Mouse (Mus musculus): ENCODE data around the gene Slc3a2. TPM values are rescaled to one million over a fixed set of nuclear protein-coding genes. Genes with fewer than 3 reads are reported as not detected.
"Not testable (repeated sequence)": the region's sequence is repeated elsewhere in the genome, so short reads cannot be mapped to it uniquely, and the experiment has no call there.

Slc3a2 gene
- polyA plus RNA-seq, 1 experiment from 2014 or later: 123 TPM

DNA sequence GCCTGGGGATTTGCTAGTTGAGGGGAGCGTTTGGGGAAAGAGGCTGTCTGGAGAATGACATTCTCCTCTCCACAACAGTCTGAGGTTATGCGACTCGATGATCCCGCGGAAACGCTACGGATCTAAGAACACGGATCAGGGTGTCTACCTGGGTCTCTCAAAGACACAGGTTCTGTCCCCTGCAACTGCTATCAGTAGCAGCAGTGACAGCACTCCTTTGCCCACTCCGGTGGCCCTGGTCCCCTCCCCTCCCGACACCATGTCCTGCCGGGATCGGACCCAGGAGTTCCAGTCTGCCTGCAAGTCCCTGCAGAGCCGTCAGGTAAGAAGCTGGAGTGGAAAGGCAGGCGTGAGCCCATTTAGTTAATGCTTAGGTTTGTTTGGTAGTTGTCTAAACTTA is 19.0 kb upstream of the Slc3a2 start:
- Histone ChIP-seq H3K4me2 (peak overlapping the region; percentile 87), H3K9ac (peak overlapping the region; percentile 89), H3K36me3 (peaks cover 83% of the 10 kb centered on the region), H3K4me1 (peaks cover 23% of the 10 kb centered on the region), H3K9me3 (replicated peaks) (no peaks in the 10 kb centered on the region), H3K4me3 (replicated peaks) (peak overlapping the region; percentile 86), H3K27me3 (no peaks in the 10 kb centered on the region), H3K27ac (peak overlapping the region; percentile 97)
- no peak for ATAC-seq (replicated peaks; ENCODE audit: low FRiP score)
- WGBS: 17% methylated on average over 14 of the region's 14 CpGs

DNA sequence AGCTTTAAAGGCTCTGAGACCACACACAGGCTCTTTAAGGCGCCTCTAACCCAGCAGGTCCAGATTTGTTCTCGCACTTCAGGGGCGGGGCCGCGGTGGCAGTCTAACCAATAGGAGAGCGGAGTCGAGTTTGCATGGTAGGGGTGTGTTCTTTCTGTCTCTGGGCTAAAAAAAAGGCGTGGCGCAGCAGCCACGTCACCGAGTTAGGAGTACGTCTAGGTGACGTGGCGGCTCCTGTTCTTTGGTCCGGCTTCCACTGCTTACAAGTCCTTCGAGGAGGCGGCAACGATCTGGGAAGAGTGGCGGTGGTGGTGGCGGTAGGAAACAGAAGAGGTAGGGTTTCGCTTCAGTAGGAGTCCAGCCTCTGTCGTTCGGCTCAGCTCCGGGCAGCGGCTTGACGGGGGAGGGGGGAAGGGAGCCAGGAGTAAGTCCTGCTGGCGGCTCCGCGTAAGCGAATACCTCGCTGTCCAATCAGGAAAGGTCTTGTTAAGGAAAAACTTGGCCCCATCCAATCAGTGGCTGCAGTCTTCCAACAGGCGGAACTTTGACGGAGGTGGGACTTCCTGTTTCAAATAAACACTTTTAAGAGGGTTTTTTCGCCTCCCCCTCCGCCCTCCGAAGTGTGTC is 18.2 kb upstream of the Slc3a2 start, which contains the start of gene Stx5a:
Stx5a (plus strand) TSS at position 171 of the 627 bp plus-strand sequence.
- H3K4me1 ChIP-seq: peaks cover 29% of the 10 kb centered on the region
- peak within 1 kb of the TSS; percentile 87 for H3K4me2 ChIP-seq
- ATAC-seq (replicated peaks; ENCODE audit: low FRiP score): peak; percentile 97
- WGBS: under 1% methylated on average over 36 of the region's 36 CpGs
- peak within 1 kb of the TSS; percentile 89 for H3K9ac ChIP-seq
- peaks cover 77% of the 10 kb centered on the region for H3K36me3 ChIP-seq
- H3K9me3 ChIP-seq (replicated peaks): no peaks in the 10 kb centered on the region
- peak within 1 kb of the TSS; percentile 86 for H3K4me3 ChIP-seq (replicated peaks)
- peak within 1 kb of the TSS; percentile 97 for H3K27ac ChIP-seq
- no peaks in the 10 kb centered on the region for H3K27me3 ChIP-seq

DNA sequence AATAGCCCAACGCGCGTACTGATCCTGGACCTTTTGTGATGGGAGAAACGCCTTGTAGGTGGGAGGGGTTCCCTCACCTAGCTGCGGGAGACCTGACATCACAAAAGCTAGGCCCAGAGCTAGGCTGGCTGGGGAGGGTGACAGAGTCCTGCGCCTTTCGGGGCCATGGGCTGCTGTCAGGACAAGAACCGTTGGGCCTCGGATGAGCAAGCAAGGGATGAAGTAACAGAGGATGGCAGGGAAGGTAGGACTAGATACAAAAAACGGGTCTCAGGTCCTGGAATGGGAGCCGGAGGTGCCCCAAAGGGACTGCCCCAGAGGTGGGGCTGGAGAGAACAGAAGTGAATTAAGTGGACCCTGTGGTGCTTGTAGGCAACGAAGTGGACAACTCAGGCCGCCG is 17.4 kb upstream of the Slc3a2 start, which contains the start of gene 1700092M07Rik:
1700092M07Rik (plus strand) TSS at position 116 of the 400 bp plus-strand sequence.
- Histone ChIP-seq H3K9ac (peak within 1 kb of the TSS; percentile 89), H3K4me2 (peak within 1 kb of the TSS; percentile 87), H3K9me3 (replicated peaks) (no peaks in the 10 kb centered on the region), H3K36me3 (peaks cover 69% of the 10 kb centered on the region), H3K4me1 (peaks cover 29% of the 10 kb centered on the region), H3K27ac (peak within 1 kb of the TSS; percentile 97), H3K27me3 (no peaks in the 10 kb centered on the region), H3K4me3 (replicated peaks) (peak within 1 kb of the TSS; percentile 86)
- 61% methylated on average over 14 of the region's 14 CpGs for WGBS
- no peak for ATAC-seq (replicated peaks; ENCODE audit: low FRiP score)

DNA sequence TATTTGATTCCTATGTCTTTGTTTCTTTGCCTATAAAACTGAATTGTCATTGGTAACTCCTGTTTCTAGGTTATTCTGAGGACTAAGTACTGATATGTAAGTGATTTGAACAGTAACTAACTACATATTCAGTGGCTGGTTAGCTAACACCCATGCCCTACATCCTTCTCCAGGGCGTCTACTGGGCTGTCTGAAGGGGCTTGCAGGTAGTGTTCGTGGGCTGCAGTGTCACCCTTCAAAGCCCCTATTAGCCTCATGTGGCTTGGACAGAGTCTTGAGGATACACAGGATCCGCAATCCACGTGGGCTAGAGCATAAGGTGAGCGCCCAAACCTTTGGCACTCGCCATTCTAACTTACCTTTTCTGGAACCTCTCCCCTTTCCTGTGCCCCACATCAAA is 16.5 kb upstream of the Slc3a2 start:
- Histone ChIP-seq H3K4me3 (replicated peaks) (no peak overlapping the region), H3K36me3 (peaks cover 60% of the 10 kb centered on the region), H3K27me3 (no peaks in the 10 kb centered on the region), H3K4me2 (no peak overlapping the region), H3K9ac (no peak overlapping the region), H3K27ac (no peak overlapping the region), H3K9me3 (replicated peaks) (no peaks in the 10 kb centered on the region), H3K4me1 (peaks cover 33% of the 10 kb centered on the region)
- 91% methylated on average over 6 of the region's 6 CpGs for WGBS
- no peak for ATAC-seq (replicated peaks; ENCODE audit: low FRiP score)

DNA sequence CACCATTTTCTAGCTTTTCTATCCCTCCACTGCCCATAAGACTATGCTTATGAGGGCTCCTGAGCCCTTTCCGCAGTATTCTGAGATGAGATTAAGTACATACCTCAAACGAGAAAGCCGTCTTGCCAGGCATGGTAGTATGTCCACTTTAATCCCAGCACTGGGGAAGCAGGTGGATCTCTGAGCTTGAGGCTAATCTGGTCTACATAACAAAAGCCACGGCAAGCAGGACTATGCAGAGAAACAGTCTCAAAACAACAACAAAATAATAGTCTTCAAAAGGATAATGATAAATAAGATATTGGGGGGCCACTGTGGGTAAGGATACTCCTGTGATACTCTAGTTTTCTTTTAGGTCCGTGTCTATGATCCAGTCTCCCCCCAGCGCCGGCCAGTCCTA is 15.7 kb upstream of the Slc3a2 start:
- Histone ChIP-seq H3K36me3 (peaks cover 52% of the 10 kb centered on the region), H3K9ac (no peak overlapping the region), H3K4me3 (replicated peaks) (no peak overlapping the region), H3K27ac (no peak overlapping the region), H3K4me2 (no peak overlapping the region), H3K9me3 (replicated peaks) (no peaks in the 10 kb centered on the region), H3K27me3 (no peaks in the 10 kb centered on the region), H3K4me1 (peaks cover 33% of the 10 kb centered on the region)
- ATAC-seq (replicated peaks; ENCODE audit: low FRiP score): no peak
- 93% methylated on average over 7 of the region's 7 CpGs for WGBS

DNA sequence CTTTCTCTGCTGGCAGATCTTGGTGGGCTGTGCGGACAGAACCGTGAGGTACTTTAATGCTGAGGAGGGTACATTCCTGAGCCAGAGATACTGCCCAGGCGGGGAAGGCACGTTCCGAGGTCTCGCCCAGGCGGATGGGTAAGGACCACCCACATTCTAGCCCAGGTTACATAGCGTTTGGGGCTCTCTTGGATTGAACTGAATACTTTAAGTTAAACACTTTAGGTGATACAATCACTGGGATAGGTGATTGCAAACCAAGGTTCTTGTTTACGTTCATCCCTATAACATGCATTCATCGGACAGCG is 12.9 kb upstream of the Slc3a2 start:
- peak; percentile 27; the same call in 1 of the 2 replicates for ATAC-seq (replicated peaks; ENCODE audit: low FRiP score)
- 2% methylated on average over 11 of the region's 11 CpGs for WGBS
- Histone ChIP-seq H3K4me1 (peaks cover 21% of the 10 kb centered on the region), H3K36me3 (peaks cover 39% of the 10 kb centered on the region), H3K9me3 (replicated peaks) (no peaks in the 10 kb centered on the region), H3K27me3 (no peaks in the 10 kb centered on the region), H3K4me3 (replicated peaks) (peak overlapping the region; percentile 77), H3K4me2 (peak overlapping the region; percentile 69), H3K27ac (peak overlapping the region; percentile 75), H3K9ac (peak overlapping the region; percentile 63)

DNA sequence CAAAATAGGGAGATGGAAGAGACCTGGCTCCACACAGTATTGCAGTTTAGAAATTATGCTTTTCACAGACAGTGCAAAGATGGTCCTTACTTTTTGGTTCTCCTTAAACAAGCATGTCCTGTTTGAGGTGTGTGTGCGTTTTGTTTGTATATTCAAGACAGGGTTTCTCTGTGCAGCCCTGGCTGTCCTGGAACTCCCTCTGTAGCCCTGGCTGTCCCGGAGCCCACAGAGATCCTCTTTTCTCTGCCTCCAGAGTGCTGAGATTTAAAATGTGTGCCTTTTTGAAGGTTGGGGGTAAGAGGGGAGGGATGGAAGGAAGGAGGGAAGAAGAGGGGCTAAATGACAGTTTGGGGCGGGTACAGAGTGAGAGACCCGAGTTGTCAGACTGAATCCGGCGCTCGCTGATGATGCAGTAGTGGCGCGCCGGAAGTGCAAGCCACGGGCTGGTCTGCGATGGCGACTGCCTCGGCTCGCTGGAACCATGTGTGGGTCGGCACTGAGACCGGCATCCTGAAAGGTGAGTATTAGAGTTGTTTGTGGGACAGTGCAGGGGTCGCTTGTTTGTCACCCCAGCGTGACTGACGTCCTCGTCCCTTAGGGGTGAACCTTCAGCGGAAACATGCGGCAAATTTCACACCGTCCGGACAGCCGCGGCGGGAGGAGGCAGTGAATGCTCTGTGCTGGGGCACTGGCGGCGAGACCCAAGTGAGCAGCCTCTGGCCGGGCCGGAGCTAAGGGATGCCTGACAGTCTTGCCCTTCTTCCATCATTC is 12.4 kb upstream of the Slc3a2 start, which contains the start of gene Wdr74:
Wdr74 (plus strand) TSS at position 439 of the 771 bp plus-strand sequence.
- H3K9me3 ChIP-seq (replicated peaks): no peaks in the 10 kb centered on the region
- peak within 1 kb of the TSS; percentile 75 for H3K27ac ChIP-seq
- peak within 1 kb of the TSS; percentile 77 for H3K4me3 ChIP-seq (replicated peaks)
- H3K4me1 ChIP-seq: peaks cover 16% of the 10 kb centered on the region
- H3K9ac ChIP-seq: peak within 1 kb of the TSS; percentile 63
- no peaks in the 10 kb centered on the region for H3K27me3 ChIP-seq
- peaks cover 35% of the 10 kb centered on the region for H3K36me3 ChIP-seq
- peak within 1 kb of the TSS; percentile 69 for H3K4me2 ChIP-seq
- 0% methylated on average over 32 of the region's 32 CpGs for WGBS
- peak; percentile 89 for ATAC-seq (replicated peaks; ENCODE audit: low FRiP score)

DNA sequence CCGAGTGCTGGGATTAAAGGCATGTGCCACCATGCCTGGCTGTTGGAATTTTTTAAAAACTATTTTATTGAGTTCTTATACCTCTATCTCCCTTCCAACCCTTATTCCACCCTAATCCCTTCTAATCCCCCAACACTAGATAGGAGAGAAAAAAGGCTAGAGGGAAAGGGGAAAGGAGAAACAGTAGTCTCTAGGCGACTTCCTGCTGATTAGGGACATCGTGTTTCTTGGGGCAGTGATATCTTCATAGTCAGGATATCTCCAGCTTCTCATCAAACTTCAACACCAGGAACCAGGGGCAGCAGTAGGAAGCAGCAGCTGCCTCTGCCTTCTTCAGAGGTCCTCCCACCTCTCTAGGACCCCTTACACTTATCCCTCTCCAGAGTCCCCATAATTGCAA is 11.2 kb upstream of the Slc3a2 start:
- no peaks in the 10 kb centered on the region for H3K9me3 ChIP-seq (replicated peaks)
- ATAC-seq (replicated peaks; ENCODE audit: low FRiP score): no peak
- no peak overlapping the region for H3K27ac ChIP-seq
- WGBS: 84% methylated on average over 3 of the region's 3 CpGs
- peaks cover 23% of the 10 kb centered on the region for H3K36me3 ChIP-seq
- no peak overlapping the region for H3K9ac ChIP-seq
- H3K27me3 ChIP-seq: no peaks in the 10 kb centered on the region
- no peak overlapping the region for H3K4me3 ChIP-seq (replicated peaks)
- H3K4me1 ChIP-seq: peaks cover 10% of the 10 kb centered on the region
- H3K4me2 ChIP-seq: no peak overlapping the region

DNA sequence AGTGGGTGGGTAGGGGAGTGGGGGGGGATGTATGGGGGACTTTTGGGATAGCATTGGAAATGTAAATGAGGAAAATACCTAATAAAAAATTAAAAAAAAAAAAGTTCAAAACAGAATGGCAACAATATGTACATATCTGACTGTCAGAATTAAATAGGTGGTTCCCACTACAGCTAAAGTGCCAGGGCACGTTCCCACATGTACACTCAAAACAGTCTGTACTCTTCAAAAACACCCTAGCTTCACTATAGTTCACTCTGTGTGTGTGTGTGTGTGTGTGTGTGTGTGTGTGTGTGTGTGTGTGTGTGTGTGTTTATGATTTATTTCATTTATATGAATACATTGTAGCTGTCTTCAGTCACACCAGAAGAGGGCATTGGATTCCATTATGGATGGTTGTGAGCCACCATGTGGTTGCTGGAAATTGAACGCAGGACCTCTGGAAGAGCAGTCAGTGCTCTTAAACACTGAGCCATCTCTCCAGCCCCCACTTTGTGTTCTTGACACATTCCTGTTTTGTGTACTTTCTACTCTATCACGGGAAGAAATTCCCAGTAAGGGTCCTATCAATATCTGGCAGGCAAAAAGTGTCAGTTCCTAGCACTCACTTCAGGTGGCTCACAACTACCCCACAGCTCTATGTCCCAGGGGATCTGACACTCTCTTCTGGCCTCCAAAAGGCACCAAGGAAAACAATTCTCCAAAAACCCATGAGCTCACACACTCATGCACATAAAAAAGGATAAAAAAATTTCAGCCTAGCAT is 5.3 kb upstream of the Slc3a2 start:
- H3K4me2 ChIP-seq; ATAC-seq (replicated peaks; ENCODE audit: low FRiP score); H3K9ac ChIP-seq; H3K9me3 ChIP-seq (replicated peaks); H3K27me3 ChIP-seq; H3K27ac ChIP-seq; H3K4me3 ChIP-seq (replicated peaks): not testable (repeated sequence)
- Histone ChIP-seq H3K36me3 (peaks cover 31% of the 10 kb centered on the region), H3K4me1 (peaks cover 23% of the 10 kb centered on the region)
- WGBS: 43% methylated on average over 3 of the region's 3 CpGs

DNA sequence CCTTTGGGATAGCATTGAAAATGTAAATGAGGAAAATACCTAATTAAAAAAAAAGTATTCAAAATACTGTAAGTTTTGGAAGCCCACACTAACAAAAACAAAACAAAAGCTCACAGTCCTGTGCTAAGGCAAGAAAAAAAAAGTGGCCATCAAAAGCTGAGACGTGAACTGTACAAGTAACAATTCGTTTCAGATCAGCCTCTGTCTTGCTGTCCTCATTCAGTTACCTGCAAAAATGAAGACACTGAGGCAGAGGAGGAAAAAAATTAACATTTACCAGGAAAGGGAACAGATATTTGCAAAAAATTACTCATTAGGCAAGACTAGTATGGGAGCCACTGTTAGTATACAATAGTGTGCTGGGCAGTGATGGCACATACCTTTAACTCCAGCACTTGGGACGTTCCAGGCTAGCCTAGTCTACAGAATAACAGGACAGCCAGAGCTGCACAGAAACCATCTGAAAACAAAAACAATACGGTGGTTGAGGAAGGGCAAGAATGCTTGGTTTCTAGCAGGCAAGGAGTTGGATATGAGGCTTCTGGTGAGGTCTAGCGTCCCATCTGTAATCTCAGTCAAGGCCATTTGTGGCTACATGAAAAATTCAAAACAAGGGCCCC is 4.4 kb upstream of the Slc3a2 start:
- H3K4me3 ChIP-seq (replicated peaks): no peak overlapping the region
- no peaks in the 10 kb centered on the region for H3K27me3 ChIP-seq
- no peak overlapping the region for H3K4me2 ChIP-seq
- no peak overlapping the region for H3K9ac ChIP-seq
- 0 out of 2 replicates have a peak overlapping the region, but pooled peaks have one; percentile 13 for H3K27ac ChIP-seq
- H3K9me3 ChIP-seq (replicated peaks): no peaks in the 10 kb centered on the region
- peaks cover 31% of the 10 kb centered on the region for H3K36me3 ChIP-seq
- no peak for ATAC-seq (replicated peaks; ENCODE audit: low FRiP score)
- H3K4me1 ChIP-seq: peaks cover 23% of the 10 kb centered on the region
- WGBS: 21% methylated on average over 5 of the region's 5 CpGs

DNA sequence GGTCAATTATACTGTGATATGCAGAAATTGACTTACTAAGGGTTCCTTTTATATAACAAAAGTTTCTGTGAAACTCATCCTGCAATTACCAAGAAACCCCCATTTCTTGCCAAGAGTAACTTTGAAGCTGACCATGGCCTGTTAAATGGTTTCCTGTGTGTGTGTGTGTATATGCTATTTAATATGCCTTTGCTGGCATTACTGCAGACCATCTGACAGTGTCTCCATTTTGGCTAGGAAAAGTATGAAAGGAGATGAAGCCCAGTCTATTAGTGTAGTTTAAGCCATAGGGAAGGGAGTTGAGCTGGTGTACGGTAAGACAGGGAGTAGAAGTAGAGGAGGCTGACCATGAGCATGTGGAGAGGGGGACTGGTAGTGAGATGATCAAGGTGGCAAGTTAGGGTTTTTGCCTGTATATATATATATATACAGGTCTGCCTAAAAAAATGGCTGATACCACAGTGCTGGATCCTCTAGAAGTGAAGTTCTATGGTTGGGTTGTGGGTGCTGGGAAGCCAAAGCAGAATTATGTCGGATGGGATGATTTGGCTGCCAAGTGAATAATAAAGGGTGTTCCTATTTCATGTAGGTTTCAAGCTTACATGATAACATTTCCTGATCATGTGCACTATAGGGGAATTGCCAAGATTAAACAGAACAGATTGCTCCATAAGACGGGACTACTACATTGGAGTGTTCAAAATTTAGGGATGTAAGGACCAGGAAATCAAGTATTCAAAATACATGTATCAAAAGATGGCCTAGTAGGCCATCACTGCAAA is 3.6 kb upstream of the Slc3a2 start:
- H3K4me3 ChIP-seq (replicated peaks): no peak overlapping the region
- ATAC-seq (replicated peaks; ENCODE audit: low FRiP score): no peak
- no peak overlapping the region; the same call in 1 of the 2 replicates for H3K27ac ChIP-seq

More for the DNA sequence above, 3.6 kb upstream of the Slc3a2 start:
- 21% methylated on average over 3 of the region's 3 CpGs for WGBS
- H3K27me3 ChIP-seq: no peaks in the 10 kb centered on the region
- H3K9me3 ChIP-seq (replicated peaks): no peaks in the 10 kb centered on the region
- H3K4me2 ChIP-seq: peak overlapping the region; percentile 70; the same call in 1 of the 2 replicates
- H3K4me1 ChIP-seq: peaks cover 30% of the 10 kb centered on the region
- H3K9ac ChIP-seq: no peak overlapping the region
- H3K36me3 ChIP-seq: peaks cover 31% of the 10 kb centered on the region

Measured in kidney, embryonic 15.5 days (tissue).